Mouse (Mus musculus): ENCODE data around the gene Bckdha. TPM values are rescaled to one million over a fixed set of nuclear protein-coding genes. Genes with fewer than 3 reads are reported as not detected.

Bckdha gene
- total RNA-seq, 1 experiment = 96.0 TPM

DNA sequence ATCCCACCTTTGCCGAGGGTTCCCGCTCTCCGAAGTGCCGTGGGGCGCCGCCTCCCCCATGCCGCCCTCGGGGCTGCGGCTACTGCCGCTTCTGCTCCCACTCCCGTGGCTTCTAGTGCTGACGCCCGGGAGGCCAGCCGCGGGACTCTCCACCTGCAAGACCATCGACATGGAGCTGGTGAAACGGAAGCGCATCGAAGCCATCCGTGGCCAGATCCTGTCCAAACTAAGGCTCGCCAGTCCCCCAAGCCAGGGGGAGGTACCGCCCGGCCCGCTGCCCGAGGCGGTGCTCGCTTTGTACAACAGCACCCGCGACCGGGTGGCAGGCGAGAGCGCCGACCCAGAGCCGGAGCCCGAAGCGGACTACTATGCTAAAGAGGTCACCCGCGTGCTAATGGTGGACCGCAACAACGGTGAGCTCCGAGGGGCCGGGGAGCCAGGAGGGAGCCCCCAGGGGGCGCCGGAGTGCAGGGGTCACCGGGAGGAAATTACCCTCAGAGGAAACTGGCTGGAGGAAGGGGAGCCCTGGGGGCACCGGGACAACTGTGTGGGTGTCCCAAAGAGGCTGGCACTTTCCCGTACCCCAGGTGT is 29.1 kb upstream of the Bckdha start:
- peak overlapping the region; percentile 62 for H3K9ac ChIP-seq (ENCODE audit: insufficient read depth, low read depth, low read length, poor library complexity, severe bottlenecking)
- H3K9me3 ChIP-seq (ENCODE audit: control insufficient read depth, insufficient read depth, low read depth, low read length) = no peaks in the 10 kb centered on the region
- peak overlapping the region; percentile 64 to 77 for H3K4me3 ChIP-seq (ENCODE audit: insufficient read depth in 1 of 2, low read depth in 1 of 2, low read length in 2 of 2, poor library complexity in 1 of 2, severe bottlenecking in 1 of 2)
- DNase-seq (ENCODE audit: low read depth, low spot score) = no peak
- H3K36me3 ChIP-seq (ENCODE audit: control insufficient read depth, insufficient read depth, low read length, poor library complexity, severe bottlenecking) = no peaks in the 10 kb centered on the region
- peaks cover 0 to 16% of the 10 kb centered on the region in 2 experiments; a peak in 1 of 4 replicates for H3K4me1 ChIP-seq (ENCODE audit: control insufficient read depth in 2 of 2, insufficient read depth in 2 of 2, low read length in 2 of 2, poor library complexity in 1 of 2)
- in situ Hi-C loops (cut with MboI; ENCODE audit: low sequenced_read_pairs in 2 of 2, unreplicated experiment in 2 of 2) = no loop called here
- no peak overlapping the region for H3K27ac ChIP-seq (ENCODE audit: insufficient read depth, low read depth, low read length, poor library complexity, severe bottlenecking)
- TF ChIP-seq HCFC1 (IDR thresholded peaks at IDR 0.05; ENCODE audit: borderline replicate concordance, insufficient read depth, low read length) = no peak
- TF ChIP-seq MAFK (IDR thresholded peaks at IDR 0.05; ENCODE audit: insufficient read depth, low read depth, low read length) = no peak
- TF ChIP-seq ZC3H11A (IDR thresholded peaks at IDR 0.05; ENCODE audit: borderline replicate concordance, low read depth, low read length) = no peak
- TF ChIP-seq CHD2 (IDR thresholded peaks at IDR 0.05; ENCODE audit: low read depth, low read length) = no peak
- no peak for TF ChIP-seq ZNF384 (IDR thresholded peaks at IDR 0.05; ENCODE audit: low read depth, low read length)

GRCm38 (mm10) chr7:25686680-25687531 is 28.1 kb upstream of the Bckdha start, which contains the start of gene Tgfb1:
TSS of gene Tgfb1 (plus strand) at chr7:25687002.
- no peak for DNase-seq (ENCODE audit: low read depth, low spot score)
- H3K9ac ChIP-seq (ENCODE audit: insufficient read depth, low read depth, low read length, poor library complexity, severe bottlenecking) = peak within 1 kb of the TSS; percentile 62
- H3K4me3 ChIP-seq (ENCODE audit: insufficient read depth in 1 of 2, low read depth in 1 of 2, low read length in 2 of 2, poor library complexity in 1 of 2, severe bottlenecking in 1 of 2) = peak within 1 kb of the TSS; percentile 64 to 77
- no peaks in the 10 kb centered on the region for H3K36me3 ChIP-seq (ENCODE audit: control insufficient read depth, insufficient read depth, low read length, poor library complexity, severe bottlenecking)
- H3K4me1 ChIP-seq (ENCODE audit: control insufficient read depth in 2 of 2, insufficient read depth in 2 of 2, low read length in 2 of 2, poor library complexity in 1 of 2) = peaks cover 0 to 16% of the 10 kb centered on the region in 2 experiments; a peak in 1 of 4 replicates
- H3K9me3 ChIP-seq (ENCODE audit: control insufficient read depth, insufficient read depth, low read depth, low read length) = no peaks in the 10 kb centered on the region
- H3K27ac ChIP-seq (ENCODE audit: insufficient read depth, low read depth, low read length, poor library complexity, severe bottlenecking) = no peak within 1 kb of the TSS
- in situ Hi-C loops (cut with MboI; ENCODE audit: low sequenced_read_pairs in 2 of 2, unreplicated experiment in 2 of 2) = no loop called here
- TF ChIP-seq MAFK (IDR thresholded peaks at IDR 0.05; ENCODE audit: insufficient read depth, low read depth, low read length) = no peak

GRCm38 (mm10) chr7:25685926-25686470 is 27.2 kb upstream of the Bckdha start:
- in situ Hi-C loops (cut with MboI; ENCODE audit: low sequenced_read_pairs in 2 of 2, unreplicated experiment in 2 of 2) = no loop called here
- H3K4me3 ChIP-seq (ENCODE audit: insufficient read depth in 1 of 2, low read depth in 1 of 2, low read length in 2 of 2, poor library complexity in 1 of 2, severe bottlenecking in 1 of 2) = peak overlapping the region; percentile 64 to 77; a peak in 3 of 4 replicates
- H3K9ac ChIP-seq (ENCODE audit: insufficient read depth, low read depth, low read length, poor library complexity, severe bottlenecking) = no peak overlapping the region
- no peaks in the 10 kb centered on the region for H3K36me3 ChIP-seq (ENCODE audit: control insufficient read depth, insufficient read depth, low read length, poor library complexity, severe bottlenecking)
- H3K4me1 ChIP-seq (ENCODE audit: control insufficient read depth in 2 of 2, insufficient read depth in 2 of 2, low read length in 2 of 2, poor library complexity in 1 of 2) = peaks cover 0 to 17% of the 10 kb centered on the region in 2 experiments; a peak in 1 of 4 replicates
- H3K27ac ChIP-seq (ENCODE audit: insufficient read depth, low read depth, low read length, poor library complexity, severe bottlenecking) = no peak overlapping the region
- H3K9me3 ChIP-seq (ENCODE audit: control insufficient read depth, insufficient read depth, low read depth, low read length) = no peaks in the 10 kb centered on the region
- TF ChIP-seq MAFK (IDR thresholded peaks at IDR 0.05; ENCODE audit: insufficient read depth, low read depth, low read length) (no peak), ZNF384 (IDR thresholded peaks at IDR 0.05; ENCODE audit: low read depth, low read length) (no peak), CHD2 (IDR thresholded peaks at IDR 0.05; ENCODE audit: low read depth, low read length) (no peak), HCFC1 (IDR thresholded peaks at IDR 0.05; ENCODE audit: borderline replicate concordance, insufficient read depth, low read length) (no peak), ZC3H11A (IDR thresholded peaks at IDR 0.05; ENCODE audit: borderline replicate concordance, low read depth, low read length) (no peak)
- DNase-seq (ENCODE audit: low read depth, low spot score) = no peak

GRCm38 (mm10) chr7:25684659-25685058 is 25.9 kb upstream of the Bckdha start:
- no peak overlapping the region for H3K4me3 ChIP-seq (ENCODE audit: insufficient read depth in 1 of 2, low read depth in 1 of 2, low read length in 2 of 2, poor library complexity in 1 of 2, severe bottlenecking in 1 of 2)
- no peak overlapping the region for H3K9ac ChIP-seq (ENCODE audit: insufficient read depth, low read depth, low read length, poor library complexity, severe bottlenecking)
- no peaks in the 10 kb centered on the region for H3K9me3 ChIP-seq (ENCODE audit: control insufficient read depth, insufficient read depth, low read depth, low read length)
- no peak for DNase-seq (ENCODE audit: low read depth, low spot score)
- no peak overlapping the region for H3K27ac ChIP-seq (ENCODE audit: insufficient read depth, low read depth, low read length, poor library complexity, severe bottlenecking)
- no peak for TF ChIP-seq ZC3H11A (IDR thresholded peaks at IDR 0.05; ENCODE audit: borderline replicate concordance, low read depth, low read length)
- TF ChIP-seq HCFC1 (IDR thresholded peaks at IDR 0.05; ENCODE audit: borderline replicate concordance, insufficient read depth, low read length) = no peak
- no peak for TF ChIP-seq ZNF384 (IDR thresholded peaks at IDR 0.05; ENCODE audit: low read depth, low read length)
- TF ChIP-seq MAFK (IDR thresholded peaks at IDR 0.05; ENCODE audit: insufficient read depth, low read depth, low read length) = no peak
- no peak for TF ChIP-seq CHD2 (IDR thresholded peaks at IDR 0.05; ENCODE audit: low read depth, low read length)
- in situ Hi-C loops (cut with MboI; ENCODE audit: low sequenced_read_pairs in 2 of 2, unreplicated experiment in 2 of 2) = no loop called here
- no peaks in the 10 kb centered on the region for H3K36me3 ChIP-seq (ENCODE audit: control insufficient read depth, insufficient read depth, low read length, poor library complexity, severe bottlenecking)
- H3K4me1 ChIP-seq (ENCODE audit: control insufficient read depth in 2 of 2, insufficient read depth in 2 of 2, low read length in 2 of 2, poor library complexity in 1 of 2) = peaks cover 0 to 15% of the 10 kb centered on the region in 2 experiments; a peak in 1 of 4 replicates
